Comparison of ENCODE assay signal across 8 mouse cellular contexts in genomic region chr2:119289014-119289416, GRCm38 (mm10). TPM values are rescaled to one million over a fixed set of nuclear protein-coding genes. Genes with fewer than 3 reads are reported as not detected.
DNase-seq lines count a peak whose midpoint lies in the region; ATAC-seq and TF ChIP-seq lines count a peak whose summit lies in the region.

No protein-coding gene starts in this region.

- no peak for TF ChIP-seq POLR2A in spleen, adult 2 months (IDR thresholded peaks at IDR 0.05; ENCODE audit: low read depth, low read length)

- intact Hi-C loops in left cerebral cortex, postnatal 36 days (cut with DNase I): loop anchor here (2.0 to 5.0 kb wide), 4 partner anchors 38 to 252 kb away; partner anchors contain the start of genes Dnajc17, Ino80 and Zfyve19

- H3K4me3 ChIP-seq in kidney, embryonic 15.5 days (replicated peaks): peak overlapping the region; percentile 85
- H3K4me3 ChIP-seq in heart, embryonic 15.5 days: peak overlapping the region; percentile 70
- peak overlapping the region; percentile 65 for H3K4me3 ChIP-seq in lung, embryonic 16.5 days (ENCODE audit: low read length)
- H3K4me3 ChIP-seq in spleen, adult 2 months (ENCODE audit: extremely low read depth, insufficient read depth, insufficient read length): peak overlapping the region; percentile 70

- H3K36me3 ChIP-seq in kidney, embryonic 15.5 days: peaks cover 41% of the 10 kb centered on the region
- H3K36me3 ChIP-seq in heart, embryonic 15.5 days: peaks cover 36% of the 10 kb centered on the region
- peaks cover 13% of the 10 kb centered on the region for H3K36me3 ChIP-seq in lung, embryonic 16.5 days (ENCODE audit: control insufficient read depth, insufficient read depth, low read length)
- peaks cover 18% of the 10 kb centered on the region for H3K36me3 ChIP-seq in spleen, adult 2 months (ENCODE audit: control insufficient read depth, insufficient read depth, low read length)

- peaks cover 19% of the 10 kb centered on the region for H3K4me1 ChIP-seq in kidney, embryonic 15.5 days
- H3K4me1 ChIP-seq in heart, embryonic 15.5 days (replicated peaks): peaks cover 16% of the 10 kb centered on the region
- peaks cover 12% of the 10 kb centered on the region for H3K4me1 ChIP-seq in lung, embryonic 16.5 days (replicated peaks; ENCODE audit: control insufficient read depth, insufficient read depth, low read length)
- H3K4me1 ChIP-seq in spleen, adult 2 months (ENCODE audit: control insufficient read depth, insufficient read depth, insufficient read length): peaks cover 3% of the 10 kb centered on the region; the same call in 1 of the 2 replicates

- peak overlapping the region; percentile 58 for H3K27ac ChIP-seq in kidney, embryonic 15.5 days
- H3K27ac ChIP-seq in heart, embryonic 15.5 days: peak overlapping the region; percentile 58
- H3K27ac ChIP-seq in lung, embryonic 16.5 days (ENCODE audit: low read length): peak overlapping the region; percentile 14; the same call in 1 of the 2 replicates
- H3K27ac ChIP-seq in spleen, adult 2 months (ENCODE audit: insufficient read depth, low read length): peak overlapping the region; percentile 58

- no peak for DNase-seq in kidney, adult 18-20 months
- peak; percentile 43 for DNase-seq in brain, adult 2 months (ENCODE audit: low read depth, low spot score)
- DNase-seq in spleen, adult 2 months (ENCODE audit: low read depth in 1 of 2, low spot score in 2 of 2): peak in 1 of 2 experiments; percentile 61
- no peak for DNase-seq in layer of hippocampus, adult 18-20 months (ENCODE audit: low spot score in 2 of 2)
- no peak for DNase-seq in left cerebral cortex, postnatal 36 days (ENCODE audit: low spot score in 2 of 2)

- H3K9ac ChIP-seq in kidney, embryonic 15.5 days: peak overlapping the region; percentile 91
- peak overlapping the region; percentile 70 for H3K9ac ChIP-seq in heart, embryonic 15.5 days
- peak overlapping the region; percentile 84 for H3K9ac ChIP-seq in lung, embryonic 16.5 days (ENCODE audit: low read length)

- no peaks in the 10 kb centered on the region for H3K27me3 ChIP-seq in kidney, embryonic 15.5 days
- no peaks in the 10 kb centered on the region for H3K27me3 ChIP-seq in heart, embryonic 15.5 days
- no peaks in the 10 kb centered on the region for H3K27me3 ChIP-seq in lung, embryonic 16.5 days (ENCODE audit: control insufficient read depth, insufficient read depth, low read depth, low read length)
- no peaks in the 10 kb centered on the region for H3K27me3 ChIP-seq in spleen, adult 2 months (ENCODE audit: control insufficient read depth, insufficient read depth, low read length)

- ATAC-seq in kidney, embryonic 15.5 days (replicated peaks; ENCODE audit: low FRiP score): peak; percentile 7; the same call in 1 of the 2 replicates
- no peak for ATAC-seq in heart, embryonic 15.5 days (replicated peaks; ENCODE audit: insufficient number of reproducible peaks, insufficient read depth, low FRiP score, low read depth)
- peak; percentile 23 for ATAC-seq in lung, embryonic 16.5 days (ENCODE audit: low read depth)

- TF ChIP-seq CTCF in spleen, adult 2 months (IDR thresholded peaks at IDR 0.05; ENCODE audit: extremely low read depth, insufficient read depth, insufficient read length, insufficient replicate concordance): no peak

- H3K4me2 ChIP-seq in kidney, embryonic 15.5 days: peak overlapping the region; percentile 93
- peak overlapping the region; percentile 92 for H3K4me2 ChIP-seq in heart, embryonic 15.5 days
- peak overlapping the region; percentile 88 for H3K4me2 ChIP-seq in lung, embryonic 16.5 days (ENCODE audit: low read depth, low read length)

- 1% methylated on average over 11 of the region's 11 CpGs for WGBS in kidney, embryonic 15.5 days
- under 1% methylated on average over 11 of the region's 11 CpGs for WGBS in heart, embryonic 15.5 days
- under 1% methylated on average over 11 of the region's 11 CpGs for WGBS in lung, embryonic 16.5 days
- WGBS in spleen, adult 2 months: 2% methylated on average over 11 of the region's 11 CpGs

- no peaks in the 10 kb centered on the region for H3K9me3 ChIP-seq in kidney, embryonic 15.5 days (replicated peaks)
- H3K9me3 ChIP-seq in heart, embryonic 15.5 days (replicated peaks): no peaks in the 10 kb centered on the region
- H3K9me3 ChIP-seq in lung, embryonic 16.5 days (ENCODE audit: control insufficient read depth, low read length): no peaks in the 10 kb centered on the region

RNA-seq across cellular contexts. Expression of gene Vps18, which starts 0.5 kb away (rescaled TPM):
- polyA plus RNA-seq in kidney, embryonic 15.5 days (2015; fragmentation: Nextera tagmentation; extraction: Ambion mirVana): 17.6 and 19.6 TPM in 2 replicates
- polyA plus RNA-seq in heart, embryonic 15.5 days (2015; fragmentation: Nextera tagmentation; extraction: Ambion mirVana): 10.3 and 14.7 TPM in 2 replicates
- polyA plus RNA-seq in lung, embryonic 16.5 days (2015; fragmentation: Nextera tagmentation; extraction: Ambion mirVana): 18.8 and 19.5 TPM in 2 replicates
- 19.3 and 24.1 TPM in 2 replicates for polyA plus RNA-seq in spleen, adult 2 months (2012; rRNA removed)
- 10 to 100 TPM; 44.2 to 49.9 TPM for total RNA-seq in layer of hippocampus, adult 18-20 months (2021)
- total RNA-seq in left cerebral cortex, postnatal 36 days (2021): 10 to 100 TPM; 47.7 to 50.1 TPM

RNA-seq across cellular contexts. Expression of gene Rhov, which starts 17.9 kb away (rescaled TPM):
- polyA plus RNA-seq in kidney, embryonic 15.5 days (2015; fragmentation: Nextera tagmentation; extraction: Ambion mirVana): 0.72 and 1.1 TPM in 2 replicates
- 0.44 and 2.2 TPM in 2 replicates for polyA plus RNA-seq in heart, embryonic 15.5 days (2015; fragmentation: Nextera tagmentation; extraction: Ambion mirVana)
- polyA plus RNA-seq in lung, embryonic 16.5 days (2015; fragmentation: Nextera tagmentation; extraction: Ambion mirVana): 1.3 and 2.2 TPM in 2 replicates
- 0.15 and 0.38 TPM in 2 replicates for polyA plus RNA-seq in spleen, adult 2 months (2012; rRNA removed)
- 1 to 10 TPM; 7.5 to 7.9 TPM for total RNA-seq in layer of hippocampus, adult 18-20 months (2021)
- total RNA-seq in left cerebral cortex, postnatal 36 days (2021): 10 to 100 TPM in 1 of 2 experiments, 1 to 10 TPM in 1; 7.9 to 10.9 TPM

RNA-seq across cellular contexts. Expression of gene Dll4, which starts 36.6 kb away (rescaled TPM):
- 9.9 and 10.5 TPM in 2 replicates for polyA plus RNA-seq in kidney, embryonic 15.5 days (2015; fragmentation: Nextera tagmentation; extraction: Ambion mirVana)
- 9.2 and 14.2 TPM in 2 replicates for polyA plus RNA-seq in heart, embryonic 15.5 days (2015; fragmentation: Nextera tagmentation; extraction: Ambion mirVana)
- 14.6 and 17.8 TPM in 2 replicates for polyA plus RNA-seq in lung, embryonic 16.5 days (2015; fragmentation: Nextera tagmentation; extraction: Ambion mirVana)
- polyA plus RNA-seq in spleen, adult 2 months (2012; rRNA removed): 5.6 and 6.2 TPM in 2 replicates
- 1 to 10 TPM; 2.0 to 2.8 TPM for total RNA-seq in layer of hippocampus, adult 18-20 months (2021)
- total RNA-seq in left cerebral cortex, postnatal 36 days (2021): 1 to 10 TPM; 3.2 to 3.8 TPM

RNA-seq across cellular contexts. Expression of gene Spint1, which starts 51.9 kb away (rescaled TPM):
- polyA plus RNA-seq in kidney, embryonic 15.5 days (2015; fragmentation: Nextera tagmentation; extraction: Ambion mirVana): 34.3 and 34.7 TPM in 2 replicates
- 1.2 and 5.6 TPM in 2 replicates for polyA plus RNA-seq in heart, embryonic 15.5 days (2015; fragmentation: Nextera tagmentation; extraction: Ambion mirVana)
- 34.2 and 36.2 TPM in 2 replicates for polyA plus RNA-seq in lung, embryonic 16.5 days (2015; fragmentation: Nextera tagmentation; extraction: Ambion mirVana)
- polyA plus RNA-seq in spleen, adult 2 months (2012; rRNA removed): 2.9 and 7.2 TPM in 2 replicates
- 1 to 10 TPM; 2.0 to 2.3 TPM for total RNA-seq in layer of hippocampus, adult 18-20 months (2021)
- 1 to 10 TPM in 1 of 2 experiments, under 1 TPM in 1; 0.76 to 1.3 TPM for total RNA-seq in left cerebral cortex, postnatal 36 days (2021)

RNA-seq across cellular contexts. Expression of gene Ppp1r14d, which starts 59.3 kb away (rescaled TPM):
- polyA plus RNA-seq in kidney, embryonic 15.5 days (2015; fragmentation: Nextera tagmentation; extraction: Ambion mirVana): 0.68 and 0.80 TPM in 2 replicates
- polyA plus RNA-seq in heart, embryonic 15.5 days (2015; fragmentation: Nextera tagmentation; extraction: Ambion mirVana): not detected in 2 replicates
- polyA plus RNA-seq in lung, embryonic 16.5 days (2015; fragmentation: Nextera tagmentation; extraction: Ambion mirVana): 0.47 and 0.73 TPM in 2 replicates
- not detected in 2 replicates for polyA plus RNA-seq in spleen, adult 2 months (2012; rRNA removed)
- total RNA-seq in layer of hippocampus, adult 18-20 months (2021): not detected
- not detected for total RNA-seq in left cerebral cortex, postnatal 36 days (2021)
